Mouse (Mus musculus) liver, embryonic 16.5 days (tissue): Measurements from ENCODE around the gene Nps. TPM values are rescaled to one million over a fixed set of nuclear protein-coding genes. Genes with fewer than 3 reads are reported as not detected.
A peak's percentile ranks its signal among the peaks of the same experiment; 100 is the strongest.

Experiments
- ATAC-seq: fragments of 200-750 bp; cut with Nextera tagmentation; 2 replicates; pipeline ENCODE4 v1.8.0; 2017; ENCODE audit warnings: low read depth, mild to moderate bottlenecking, moderate number of reproducible peaks, moderate library complexity
- H3K27ac ChIP-seq: fragments of 300-500 bp; sonication (generic); 2 replicates; pipeline ENCODE4 v1.5.1; 2014; ENCODE audit warnings: mild to moderate bottlenecking, low read length
- H3K27me3 ChIP-seq: fragments of 300-500 bp; sonication (generic); 2 replicates; pipeline ENCODE4 v1.6.1; 2014; ENCODE audit warnings: low read depth, low read length, mixed read lengths; ENCODE audit not compliant: control insufficient read depth, insufficient read depth
- H3K36me3 ChIP-seq: fragments of 300-500 bp; sonication (generic); 2 replicates; pipeline ENCODE4 v1.6.1; 2014; ENCODE audit warnings: mild to moderate bottlenecking; ENCODE audit not compliant: control insufficient read depth, insufficient read depth
- H3K4me1 ChIP-seq: fragments of 300-500 bp; sonication (generic); 2 replicates; pipeline ENCODE4 v1.6.1; 2014; ENCODE audit warnings: low read depth, low read length, mixed read lengths; ENCODE audit not compliant: control insufficient read depth
- H3K4me2 ChIP-seq: fragments of 300-500 bp; sonication (generic); 2 replicates; pipeline ENCODE4 v1.6.1; 2014; ENCODE audit warnings: low read depth, low read length, mixed read lengths
- H3K4me3 ChIP-seq: fragments of 300-500 bp; sonication (generic); 2 replicates; pipeline ENCODE4 v1.5.1; 2014; ENCODE audit warnings: low read depth, mild to moderate bottlenecking, low read length
- H3K9ac ChIP-seq: fragments of 300-500 bp; sonication (generic); 2 replicates; pipeline ENCODE4 v1.6.1; 2014; ENCODE audit warnings: low read depth, low read length
- H3K9me3 ChIP-seq: fragments of 300-500 bp; sonication (generic); replicated peaks from 2 replicates; pipeline ENCODE4 v1.6.1; 2016; ENCODE audit warnings: low read length; ENCODE audit not compliant: control insufficient read depth
- WGBS: fragments of 180-500 bp; shearing (Covaris S2); extraction: QIAGEN DNeasy Blood & Tissue Kit; methylation state at CpG from one replicate; pipeline ENCODE4 v1.1.7; 2014; ENCODE audit not compliant: insufficient replicate concordance; 5-methylcytosine and 5-hydroxymethylcytosine counted together
- polyA plus RNA-seq: library from polyadenylated mRNA; unstranded; fragments of >200 nt; fragmentation: Nextera tagmentation; extraction: Ambion mirVana; gene quantifications from 2 replicates; pipeline ENCODE4 v1.2.1, GENCODE M21; 2015

Gene Nps
- polyA plus RNA-seq, 1 experiment from 2014 or later: not detected

GRCm38 (mm10) chr7:135240006-135240405, 18.5 kb upstream of the Nps start:
- Histone ChIP-seq H3K4me3 (no peak overlapping the region), H3K27ac (no peak overlapping the region), H3K27me3 (no peaks in the 10 kb centered on the region), H3K9ac (no peak overlapping the region), H3K9me3 (no peaks in the 10 kb centered on the region), H3K4me2 (no peak overlapping the region), H3K4me1 (no peaks in the 10 kb centered on the region), H3K36me3 (no peaks in the 10 kb centered on the region)
- ATAC-seq: no peak
- 68% methylated on average over 6 of the region's 6 CpGs for WGBS

- Histone ChIP-seq H3K9me3 (no peaks in the 10 kb centered on the region), H3K27me3 (no peaks in the 10 kb centered on the region), H3K9ac (no peak overlapping the region), H3K36me3 (no peaks in the 10 kb centered on the region), H3K4me3 (no peak overlapping the region), H3K27ac (no peak overlapping the region), H3K4me2 (no peak overlapping the region), H3K4me1 (no peaks in the 10 kb centered on the region)
- WGBS: 52% methylated on average over 2 of the region's 2 CpGs
- no peak for ATAC-seq
Measured at GRCm38 (mm10) chr7:135240636-135241035, 17.9 kb upstream of the Nps start.

- WGBS: 70% methylated on average over 9 of the region's 9 CpGs
- Histone ChIP-seq H3K4me3 (no peak overlapping the region), H3K27ac (no peak overlapping the region), H3K4me1 (no peaks in the 10 kb centered on the region), H3K9me3 (no peaks in the 10 kb centered on the region), H3K4me2 (no peak overlapping the region), H3K9ac (no peak overlapping the region), H3K27me3 (no peaks in the 10 kb centered on the region), H3K36me3 (no peaks in the 10 kb centered on the region)
- no peak for ATAC-seq
Measured at GRCm38 (mm10) chr7:135244171-135244880, 14.2 kb upstream of the Nps start.

- Histone ChIP-seq H3K4me3 (no peak overlapping the region), H3K4me2 (no peak overlapping the region), H3K4me1 (no peaks in the 10 kb centered on the region), H3K9ac (no peak overlapping the region), H3K27me3 (no peaks in the 10 kb centered on the region), H3K36me3 (no peaks in the 10 kb centered on the region), H3K27ac (no peak overlapping the region), H3K9me3 (no peaks in the 10 kb centered on the region)
- WGBS: 58% methylated on average over 5 of the region's 5 CpGs
- no peak for ATAC-seq
Measured at GRCm38 (mm10) chr7:135246386-135246785, 12.1 kb upstream of the Nps start.

- 64% methylated on average over 2 of the region's 2 CpGs for WGBS
- Histone ChIP-seq H3K4me1 (no peaks in the 10 kb centered on the region), H3K36me3 (no peaks in the 10 kb centered on the region), H3K9me3 (no peaks in the 10 kb centered on the region), H3K27ac (peak overlapping the region; percentile 66), H3K4me2 (no peak overlapping the region), H3K9ac (no peak overlapping the region), H3K4me3 (no peak overlapping the region), H3K27me3 (no peaks in the 10 kb centered on the region)
- peak; percentile 85 for ATAC-seq
Measured at GRCm38 (mm10) chr7:135253249-135253648, 5.3 kb upstream of the Nps start.

- no peaks in the 10 kb centered on the region for H3K27me3 ChIP-seq
- no peaks in the 10 kb centered on the region for H3K9me3 ChIP-seq
- H3K4me3 ChIP-seq: no peak overlapping the region
- no peak overlapping the region for H3K4me2 ChIP-seq
- no peak for ATAC-seq
- no peak overlapping the region for H3K27ac ChIP-seq
- WGBS: 64% methylated on average over 2 of the region's 2 CpGs
- H3K36me3 ChIP-seq: no peaks in the 10 kb centered on the region
- H3K4me1 ChIP-seq: no peaks in the 10 kb centered on the region
- H3K9ac ChIP-seq: no peak overlapping the region
Measured at GRCm38 (mm10) chr7:135254423-135254822, 4.1 kb upstream of the Nps start.

GRCm38 (mm10) chr7:135271011-135271410, 12.5 kb downstream of the Nps start:
- no peaks in the 10 kb centered on the region for H3K4me1 ChIP-seq
- H3K36me3 ChIP-seq: no peaks in the 10 kb centered on the region
- no peak for ATAC-seq
- H3K4me3 ChIP-seq: no peak overlapping the region
- WGBS: 49% methylated on average over 5 of the region's 5 CpGs
- no peak overlapping the region for H3K9ac ChIP-seq
- no peak overlapping the region for H3K27ac ChIP-seq
- no peak overlapping the region for H3K4me2 ChIP-seq
- H3K9me3 ChIP-seq: no peaks in the 10 kb centered on the region
- H3K27me3 ChIP-seq: no peaks in the 10 kb centered on the region

- ATAC-seq: no peak
- H3K4me3 ChIP-seq: no peak overlapping the region
- 69% methylated on average over 3 of the region's 3 CpGs for WGBS
- H3K4me1 ChIP-seq: no peaks in the 10 kb centered on the region
- no peaks in the 10 kb centered on the region for H3K36me3 ChIP-seq
- no peak overlapping the region for H3K27ac ChIP-seq
- H3K9ac ChIP-seq: no peak overlapping the region
- no peak overlapping the region for H3K4me2 ChIP-seq
- H3K27me3 ChIP-seq: no peaks in the 10 kb centered on the region
- H3K9me3 ChIP-seq: no peaks in the 10 kb centered on the region
Measured at GRCm38 (mm10) chr7:135283212-135283611, 24.7 kb downstream of the Nps start.

GRCm38 (mm10) chr7:135289976-135290375, 31.5 kb downstream of the Nps start:
- WGBS: 65% methylated on average over 3 of the region's 3 CpGs
- ATAC-seq: no peak
- Histone ChIP-seq H3K9me3 (no peaks in the 10 kb centered on the region), H3K4me3 (no peak overlapping the region), H3K4me1 (no peaks in the 10 kb centered on the region), H3K27ac (no peak overlapping the region), H3K27me3 (no peaks in the 10 kb centered on the region), H3K4me2 (no peak overlapping the region), H3K36me3 (no peaks in the 10 kb centered on the region), H3K9ac (no peak overlapping the region)
